Mouse (Mus musculus) bone marrow, adult 2 months (tissue): ENCODE data around the gene Scand1.

Source experiments
- CTCF ChIP-seq: fragments of 200-500 bp; IDR thresholded peaks from 2 replicates; pipeline ENCODE4 v1.5.1; 2011; ENCODE audit warnings: low read length, control low read depth; ENCODE audit not compliant: control insufficient read depth, insufficient read depth
- POLR2A ChIP-seq: fragments of 200-500 bp; IDR thresholded peaks from 2 replicates; pipeline ENCODE4 v1.6.1; 2011; ENCODE audit warnings: low read depth, mild to moderate bottlenecking, control low read depth, low read length, borderline replicate concordance; ENCODE audit not compliant: control insufficient read depth

DNA sequence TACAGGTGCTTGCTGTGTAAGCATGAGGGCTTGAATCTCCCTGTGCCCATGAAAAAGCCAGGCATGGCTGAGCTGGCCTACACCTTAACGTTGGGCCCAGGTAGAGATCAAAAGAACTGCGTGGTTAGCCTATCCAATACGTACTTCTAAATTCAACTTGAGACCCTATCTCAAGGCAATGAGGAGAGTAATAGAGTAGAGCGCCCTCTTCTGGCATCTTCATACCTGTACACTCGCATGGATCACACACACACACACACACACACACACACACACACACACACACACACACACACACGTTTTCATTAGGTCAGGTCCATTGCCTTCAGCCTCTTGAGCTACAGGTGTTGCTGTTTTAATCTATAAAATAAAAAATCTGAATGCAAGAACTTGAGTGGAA lies 2.3 kb upstream of the Scand1 start:
- TF ChIP-seq POLR2A (no peak), CTCF (no peak)
